11 mouse cellular contexts compared by ENCODE assay signal in genomic region chr4:82945572-82946275, GRCm38 (mm10).
DNase-seq lines count a peak whose midpoint lies in the region; ATAC-seq and TF ChIP-seq lines count a peak whose summit lies in the region.
"Had no signal": no experiment of that assay in that cellular context is flagged by ENCODE, and none has a peak within 500 bp of the region (broad histone marks: within the 10 kb centered on the region; RNA-seq: fewer than 3 reads in every experiment).

No protein-coding gene starts in this region.

- peaks cover 29% of the 10 kb centered on the region for H3K4me1 ChIP-seq in hindbrain, embryonic 13.5 days (replicated peaks)
- peaks cover 21% of the 10 kb centered on the region for H3K4me1 ChIP-seq in neural tube, embryonic 13.5 days (replicated peaks)

- WGBS in hindbrain, embryonic 13.5 days = 48% methylated on average over 9 of the region's 9 CpGs
- 59% methylated on average over 9 of the region's 9 CpGs for WGBS in neural tube, embryonic 13.5 days

- peak overlapping the region; percentile 21; the same call in 1 of the 2 replicates for H3K4me3 ChIP-seq in layer of hippocampus, adult 2 months
- H3K4me3 ChIP-seq in hindbrain, embryonic 13.5 days = no peak overlapping the region
- H3K4me3 ChIP-seq in neural tube, embryonic 13.5 days = no peak overlapping the region

- no peaks in the 10 kb centered on the region for H3K36me3 ChIP-seq in hindbrain, embryonic 13.5 days
- H3K36me3 ChIP-seq in neural tube, embryonic 13.5 days = no peaks in the 10 kb centered on the region

- peak; percentile 43 for ATAC-seq in hindbrain, embryonic 13.5 days (ENCODE audit: low FRiP score)
- peak; percentile 32 for ATAC-seq in neural tube, embryonic 13.5 days (ENCODE audit: low read depth)
- ATAC-seq: intestine, embryonic 16.5 days had no signal

- H3K27me3 ChIP-seq in hindbrain, embryonic 13.5 days = no peaks in the 10 kb centered on the region
- H3K27me3 ChIP-seq in neural tube, embryonic 13.5 days = no peaks in the 10 kb centered on the region

- peak overlapping the region; percentile 79 for H3K27ac ChIP-seq in layer of hippocampus, adult 2 months
- peak overlapping the region; percentile 89 for H3K27ac ChIP-seq in hindbrain, embryonic 13.5 days
- peak overlapping the region; percentile 84 for H3K27ac ChIP-seq in neural tube, embryonic 13.5 days (replicated peaks)

- no peak overlapping the region for H3K9ac ChIP-seq in hindbrain, embryonic 13.5 days
- H3K9ac ChIP-seq in neural tube, embryonic 13.5 days = no peak overlapping the region

- TF ChIP-seq CTCF in layer of hippocampus, adult 2 months (conservative IDR thresholded peaks at IDR 0.05) = peak; percentile 52

- H3K4me2 ChIP-seq in hindbrain, embryonic 13.5 days = peak overlapping the region; percentile 30; the same call in 1 of the 2 replicates
- peak overlapping the region; percentile 9; the same call in 1 of the 2 replicates for H3K4me2 ChIP-seq in neural tube, embryonic 13.5 days
- H3K4me2 ChIP-seq: liver, embryonic 11.5 days had no signal

- no peak for DNase-seq in layer of hippocampus, adult 2 months (ENCODE audit: low spot score in 2 of 2)
- no peak for DNase-seq in layer of hippocampus, adult 9-11 months
- peak; percentile 88 for DNase-seq in cerebellum, adult 9-10 months
- no peak for DNase-seq in natural killer cell, adult 2 months (ENCODE audit: low spot score in 2 of 2)
- no peak for DNase-seq in right cerebral cortex, postnatal 25 days
- DNase-seq in adrenal gland, adult (ENCODE audit: inconsistent age in 2 of 2, low spot score in 1 of 2) = no peak
- DNase-seq: right cerebral cortex, postnatal 14 days had no signal

- no peaks in the 10 kb centered on the region for H3K9me3 ChIP-seq in hindbrain, embryonic 13.5 days
- no peaks in the 10 kb centered on the region for H3K9me3 ChIP-seq in neural tube, embryonic 13.5 days
